Mouse (Mus musculus): ENCODE data around the gene Prr5l. TPM values are rescaled to one million over a fixed set of nuclear protein-coding genes. Genes with fewer than 3 reads are reported as not detected.

The Prr5l gene
- polyA plus RNA-seq, 1 experiment from 2014 or later: 40.5 TPM

DNA sequence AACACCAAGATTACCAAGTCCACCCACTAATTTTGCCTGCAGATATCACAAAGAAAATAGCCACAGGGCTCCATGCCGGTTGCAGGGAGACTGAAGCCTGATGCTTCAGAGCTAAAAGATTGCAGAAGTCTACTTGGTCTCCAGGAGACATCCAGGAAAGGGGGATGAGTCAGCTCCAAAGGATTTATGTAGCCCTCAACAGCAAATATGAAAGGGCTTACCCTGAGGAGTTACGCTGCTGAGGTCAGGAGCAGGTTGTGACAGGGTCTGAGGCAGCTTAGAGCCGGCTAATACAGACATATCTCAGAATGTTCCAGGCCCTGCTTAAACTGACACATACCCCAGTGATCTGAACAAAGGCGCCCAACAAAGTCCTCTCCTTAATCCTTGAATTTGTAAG lies 90.7 kb downstream of the Prr5l start:
- H3K27ac ChIP-seq (ENCODE audit: low read length): peak overlapping the region; percentile 38; the same call in 1 of the 2 replicates
- ATAC-seq (no peak), DNase-seq (ENCODE audit: low spot score) (no peak)
- H3K9me3 ChIP-seq (ENCODE audit: low read length): no peaks in the 10 kb centered on the region
- TF ChIP-seq CTCF (IDR thresholded peaks at IDR 0.05): no peak
- TF ChIP-seq EP300 (IDR thresholded peaks at IDR 0.05): no peak; the same call in 1 of the 2 replicates
- H3K4me2 ChIP-seq (replicated peaks; ENCODE audit: low read depth, low read length): no peak overlapping the region
- H3K4me3 ChIP-seq (ENCODE audit: low read depth, low read length): no peak overlapping the region
- 59% methylated on average over 4 of the region's 4 CpGs for WGBS
- no peak overlapping the region for H3K9ac ChIP-seq (replicated peaks; ENCODE audit: low read depth)
- no peaks in the 10 kb centered on the region for H3K27me3 ChIP-seq (replicated peaks; ENCODE audit: insufficient read depth, low read length)
- H3K36me3 ChIP-seq (ENCODE audit: insufficient read depth, low read length): no peaks in the 10 kb centered on the region
- H3K4me1 ChIP-seq (ENCODE audit: insufficient read depth, low read depth, low read length): peaks cover 15% of the 10 kb centered on the region

DNA sequence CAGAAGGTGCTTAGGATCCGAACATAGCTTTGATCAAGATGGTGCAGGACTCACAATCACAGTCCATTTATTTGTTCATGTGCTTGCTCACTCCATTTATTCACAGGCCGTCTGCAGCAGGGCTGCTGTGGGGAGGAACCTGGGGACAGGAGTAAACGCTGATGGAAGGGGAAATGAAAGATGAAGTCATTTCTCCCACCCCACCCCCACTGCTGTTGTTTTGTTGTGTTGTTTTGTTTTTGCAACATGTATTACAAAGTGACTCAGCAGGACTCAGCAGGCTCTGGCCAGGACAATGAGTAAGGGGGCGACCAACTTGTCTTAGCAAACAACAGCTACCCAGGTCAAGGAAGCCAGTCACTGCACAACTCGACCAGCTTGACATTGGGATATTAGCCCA lies 99.6 kb downstream of the Prr5l start:
- TF ChIP-seq CTCF (IDR thresholded peaks at IDR 0.05): no peak
- TF ChIP-seq EP300 (IDR thresholded peaks at IDR 0.05): no peak
- WGBS: 58% methylated on average over 5 of the region's 5 CpGs
- peak; percentile 12; the same call in 1 of the 2 replicates for ATAC-seq

DNA sequence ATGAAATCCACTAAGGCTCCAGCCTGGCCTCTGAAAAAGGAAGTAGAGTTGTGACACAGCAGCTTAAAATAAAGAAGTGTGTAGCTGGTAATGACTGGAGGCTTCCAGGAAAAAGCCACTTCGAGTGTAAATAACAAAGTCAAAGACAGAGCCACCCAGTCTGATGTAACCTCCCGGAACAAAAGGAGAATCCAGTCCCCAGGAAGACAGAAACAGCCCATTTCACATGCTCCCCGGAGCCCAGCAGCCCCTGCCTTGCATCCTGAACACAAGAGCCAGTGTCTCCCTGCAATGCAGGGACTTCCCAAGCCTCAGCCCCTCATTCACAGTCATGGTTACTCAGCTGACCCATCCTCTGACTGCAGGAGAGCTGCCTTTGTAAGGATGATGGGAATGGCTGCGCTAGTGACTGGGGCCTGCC lies 101.5 kb downstream of the Prr5l start:
- no peaks in the 10 kb centered on the region; the same call in 1 of the 2 replicates for H3K4me1 ChIP-seq (ENCODE audit: insufficient read depth, low read depth, low read length)
- H3K4me2 ChIP-seq (replicated peaks; ENCODE audit: low read depth, low read length): no peak overlapping the region
- DNase-seq (ENCODE audit: low spot score) (peak; percentile 77), ATAC-seq (peak; percentile 68)
- H3K27me3 ChIP-seq (replicated peaks; ENCODE audit: insufficient read depth, low read length): no peaks in the 10 kb centered on the region
- no peak overlapping the region for H3K4me3 ChIP-seq (ENCODE audit: low read depth, low read length)
- TF ChIP-seq EP300 (IDR thresholded peaks at IDR 0.05): peak; percentile 54
- TF ChIP-seq CTCF (IDR thresholded peaks at IDR 0.05): no peak
- WGBS: 54% methylated on average over 4 of the region's 4 CpGs
- H3K9me3 ChIP-seq (ENCODE audit: low read length): no peaks in the 10 kb centered on the region
- no peak overlapping the region for H3K27ac ChIP-seq (ENCODE audit: low read length)
- no peaks in the 10 kb centered on the region for H3K36me3 ChIP-seq (ENCODE audit: insufficient read depth, low read length)
- H3K9ac ChIP-seq (replicated peaks; ENCODE audit: low read depth): no peak overlapping the region

More for the DNA sequence above, 99.6 kb downstream of the Prr5l start:
- Histone ChIP-seq H3K4me3 (ENCODE audit: low read depth, low read length) (no peak overlapping the region), H3K4me1 (ENCODE audit: insufficient read depth, low read depth, low read length) (no peaks in the 10 kb centered on the region; the same call in 1 of the 2 replicates), H3K9ac (replicated peaks; ENCODE audit: low read depth) (no peak overlapping the region), H3K27me3 (replicated peaks; ENCODE audit: insufficient read depth, low read length) (no peaks in the 10 kb centered on the region), H3K27ac (ENCODE audit: low read length) (no peak overlapping the region), H3K36me3 (ENCODE audit: insufficient read depth, low read length) (no peaks in the 10 kb centered on the region), H3K9me3 (ENCODE audit: low read length) (no peaks in the 10 kb centered on the region), H3K4me2 (replicated peaks; ENCODE audit: low read depth, low read length) (no peak overlapping the region)
- DNase-seq (ENCODE audit: low spot score): no peak

DNA sequence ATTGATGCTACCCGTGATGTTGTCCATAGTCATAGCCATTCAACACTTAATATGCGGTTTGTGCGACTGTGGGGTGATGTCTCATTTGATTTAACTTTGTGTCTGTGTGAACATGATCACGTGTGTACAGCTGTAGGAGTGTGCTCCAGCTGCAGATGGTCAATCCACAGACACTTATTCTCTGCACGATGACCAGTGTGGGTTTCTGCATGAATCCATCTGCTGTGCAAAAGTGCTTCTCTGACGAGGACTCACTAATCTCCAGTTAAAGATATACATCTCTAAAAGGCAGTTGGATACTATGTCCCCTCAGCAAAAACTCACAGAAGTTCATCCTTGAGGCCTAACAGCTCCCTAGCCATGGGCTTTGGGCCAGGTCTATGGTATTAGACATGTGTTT lies 104.7 kb downstream of the Prr5l start:
- ATAC-seq: peak; percentile 49
- 71% methylated on average over 6 of the region's 6 CpGs for WGBS

DNA sequence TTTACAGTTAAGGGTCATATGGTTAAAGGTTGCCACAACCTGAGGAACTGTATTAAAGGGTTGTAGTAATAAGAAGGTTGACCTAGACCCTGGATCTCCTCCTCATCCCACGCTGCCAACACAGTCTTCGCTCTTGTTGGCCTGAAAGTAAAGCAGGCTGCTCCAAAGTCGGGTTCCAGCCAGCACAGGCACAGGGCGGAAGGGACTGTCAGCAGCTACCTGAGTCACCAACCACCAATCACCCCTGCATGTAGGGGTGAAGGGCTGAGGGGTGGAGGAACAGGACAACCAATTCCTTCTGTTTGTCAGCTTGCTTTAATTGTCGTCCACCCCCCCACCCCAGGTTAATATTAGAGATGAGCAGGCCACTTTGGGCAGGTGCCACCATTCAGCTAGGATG lies 119.3 kb downstream of the Prr5l start:
- no peak for ATAC-seq
- no peak for DNase-seq (ENCODE audit: low spot score)
- Histone ChIP-seq H3K4me2 (replicated peaks; ENCODE audit: low read depth, low read length) (no peak overlapping the region), H3K9me3 (ENCODE audit: low read length) (no peaks in the 10 kb centered on the region), H3K4me3 (ENCODE audit: low read depth, low read length) (no peak overlapping the region), H3K4me1 (ENCODE audit: insufficient read depth, low read depth, low read length) (no peaks in the 10 kb centered on the region; the same call in 1 of the 2 replicates), H3K27ac (ENCODE audit: low read length) (no peak overlapping the region; the same call in 1 of the 2 replicates), H3K27me3 (replicated peaks; ENCODE audit: insufficient read depth, low read length) (no peaks in the 10 kb centered on the region), H3K9ac (replicated peaks; ENCODE audit: low read depth) (no peak overlapping the region), H3K36me3 (ENCODE audit: insufficient read depth, low read length) (no peaks in the 10 kb centered on the region)
- WGBS: 83% methylated on average over 5 of the region's 5 CpGs
- TF ChIP-seq EP300 (IDR thresholded peaks at IDR 0.05) (no peak), CTCF (IDR thresholded peaks at IDR 0.05) (no peak)

More for the DNA sequence above, 104.7 kb downstream of the Prr5l start:
- H3K4me1 ChIP-seq (ENCODE audit: insufficient read depth, low read depth, low read length): no peaks in the 10 kb centered on the region; the same call in 1 of the 2 replicates
- no peak overlapping the region for H3K27ac ChIP-seq (ENCODE audit: low read length)
- H3K4me2 ChIP-seq (replicated peaks; ENCODE audit: low read depth, low read length): no peak overlapping the region
- H3K9me3 ChIP-seq (ENCODE audit: low read length): no peaks in the 10 kb centered on the region
- DNase-seq (ENCODE audit: low spot score): peak; percentile 38
- no peak for TF ChIP-seq CTCF (IDR thresholded peaks at IDR 0.05)
- TF ChIP-seq EP300 (IDR thresholded peaks at IDR 0.05): no peak
- H3K9ac ChIP-seq (replicated peaks; ENCODE audit: low read depth): no peak overlapping the region
- H3K27me3 ChIP-seq (replicated peaks; ENCODE audit: insufficient read depth, low read length): no peaks in the 10 kb centered on the region
- no peaks in the 10 kb centered on the region for H3K36me3 ChIP-seq (ENCODE audit: insufficient read depth, low read length)
- H3K4me3 ChIP-seq (ENCODE audit: low read depth, low read length): no peak overlapping the region

DNA sequence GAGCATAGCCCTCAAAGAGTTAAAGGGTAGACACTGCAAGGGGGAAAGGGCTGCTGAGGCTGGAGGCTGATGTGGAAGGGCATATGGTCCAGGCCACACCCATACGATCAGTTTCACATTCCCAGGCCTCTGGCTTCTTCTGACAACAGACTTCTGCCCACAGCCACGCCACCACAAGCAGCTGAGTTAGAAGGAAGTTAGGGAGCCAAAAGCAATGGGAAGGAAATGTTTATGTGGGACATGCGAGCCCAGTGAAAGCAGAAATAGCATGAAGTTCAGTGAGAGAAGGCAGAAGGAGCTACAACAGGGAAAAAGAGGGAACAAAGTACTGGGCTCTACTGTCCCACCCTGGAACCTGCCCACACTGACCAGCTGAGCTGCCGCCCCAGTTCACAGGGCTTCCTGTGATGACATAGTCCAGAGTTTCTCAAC lies 119.9 kb downstream of the Prr5l start:
- Histone ChIP-seq H3K27ac (ENCODE audit: low read length) (peak overlapping the region; percentile 64), H3K9ac (replicated peaks; ENCODE audit: low read depth) (no peak overlapping the region), H3K9me3 (ENCODE audit: low read length) (no peaks in the 10 kb centered on the region), H3K4me1 (ENCODE audit: insufficient read depth, low read depth, low read length) (no peaks in the 10 kb centered on the region; the same call in 1 of the 2 replicates), H3K4me3 (ENCODE audit: low read depth, low read length) (no peak overlapping the region), H3K36me3 (ENCODE audit: insufficient read depth, low read length) (no peaks in the 10 kb centered on the region), H3K4me2 (replicated peaks; ENCODE audit: low read depth, low read length) (no peak overlapping the region), H3K27me3 (replicated peaks; ENCODE audit: insufficient read depth, low read length) (no peaks in the 10 kb centered on the region)
- ATAC-seq (peak; percentile 70), DNase-seq (ENCODE audit: low spot score) (peak; percentile 64)
- TF ChIP-seq CTCF (IDR thresholded peaks at IDR 0.05) (no peak), EP300 (IDR thresholded peaks at IDR 0.05) (no peak)
- WGBS: 42% methylated on average over 4 of the region's 4 CpGs
